Mouse (Mus musculus): ENCODE results near the gene Fscn3. TPM values are rescaled to one million over a fixed set of nuclear protein-coding genes. Genes with fewer than 3 reads are reported as not detected.

Fscn3 gene
- total and polyA plus RNA-seq, 2 experiments from 2014 or later, result not detected

DNA sequence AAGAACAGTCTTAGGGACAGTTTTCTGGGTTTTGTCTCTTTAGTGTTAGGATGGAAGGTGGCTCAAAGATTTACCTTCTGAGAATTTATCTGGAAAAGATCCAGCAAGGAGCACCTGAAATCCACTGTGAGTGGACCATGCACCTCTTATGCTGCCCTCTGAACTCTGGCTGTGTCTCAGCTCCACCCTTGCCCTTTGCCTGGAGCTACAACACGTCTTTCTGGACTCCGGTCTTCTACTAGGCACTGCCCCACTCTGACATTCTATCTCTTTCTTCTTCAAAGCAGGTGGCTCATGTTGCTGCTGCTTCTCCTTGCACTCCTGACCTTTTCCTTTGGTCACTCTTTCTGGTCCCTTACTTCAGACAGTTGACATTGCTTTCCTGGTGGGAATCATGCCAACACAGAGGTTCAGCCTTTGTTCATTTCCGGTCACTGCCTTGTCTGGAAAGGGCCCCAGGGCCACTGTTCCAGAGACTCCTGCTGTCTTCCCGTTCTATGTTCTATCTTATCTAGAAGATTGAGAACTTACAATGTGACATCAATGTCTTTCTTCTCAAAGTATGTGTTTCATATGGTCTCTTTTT is 42.5 kb downstream of the Fscn3 start:
- Histone ChIP-seq H3K9ac (replicated peaks; ENCODE audit: low read length) (no peak overlapping the region), H3K27ac (no peak overlapping the region), H3K4me2 (ENCODE audit: low read depth, low read length) (no peak overlapping the region), H3K4me3 (ENCODE audit: low read length) (no peak overlapping the region), H3K4me1 (ENCODE audit: insufficient read depth, low read length) (no peaks in the 10 kb centered on the region), H3K36me3 (ENCODE audit: insufficient read depth, low read length) (no peaks in the 10 kb centered on the region), H3K9me3 (ENCODE audit: low read length) (no peaks in the 10 kb centered on the region), H3K27me3 (ENCODE audit: insufficient read depth, low read length) (no peaks in the 10 kb centered on the region)
- ATAC-seq, result no peak
- no peak for TF ChIP-seq CTCF (IDR thresholded peaks at IDR 0.05; ENCODE audit: low read depth)
- 56% methylated on average over 4 of the region's 4 CpGs for WGBS
- DNase-seq (ENCODE audit: low spot score), result no peak

DNA sequence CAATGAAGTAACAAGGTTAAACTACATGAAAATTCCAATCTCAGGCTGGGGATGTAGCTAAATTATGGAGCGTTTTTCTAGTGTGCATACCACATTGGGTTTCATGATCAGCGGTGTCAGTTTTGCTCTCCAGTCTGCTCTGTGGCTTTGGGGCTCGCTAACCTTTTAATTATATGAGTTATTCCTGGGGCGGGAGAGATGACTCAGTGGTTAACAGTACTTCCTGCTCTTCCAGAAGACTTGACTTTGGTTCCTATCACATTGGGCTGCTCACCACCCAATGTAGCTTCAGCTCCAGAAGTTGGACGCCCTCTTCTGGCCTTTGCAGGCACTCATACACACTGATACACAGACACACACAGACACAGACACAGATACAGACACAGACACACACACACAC is 43.0 kb downstream of the Fscn3 start:
- Histone ChIP-seq H3K9me3 (ENCODE audit: low read length) (no peaks in the 10 kb centered on the region), H3K27ac (no peak overlapping the region), H3K9ac (replicated peaks; ENCODE audit: low read length) (no peak overlapping the region), H3K27me3 (ENCODE audit: insufficient read depth, low read length) (no peaks in the 10 kb centered on the region), H3K4me2 (ENCODE audit: low read depth, low read length) (no peak overlapping the region), H3K4me3 (ENCODE audit: low read length) (no peak overlapping the region), H3K4me1 (ENCODE audit: insufficient read depth, low read length) (no peaks in the 10 kb centered on the region), H3K36me3 (ENCODE audit: insufficient read depth, low read length) (no peaks in the 10 kb centered on the region)
- DNase-seq (ENCODE audit: low spot score) (no peak), ATAC-seq (no peak)
- no peak for TF ChIP-seq CTCF (IDR thresholded peaks at IDR 0.05; ENCODE audit: low read depth)
- 79% methylated on average over 5 of the region's 5 CpGs for WGBS

DNA sequence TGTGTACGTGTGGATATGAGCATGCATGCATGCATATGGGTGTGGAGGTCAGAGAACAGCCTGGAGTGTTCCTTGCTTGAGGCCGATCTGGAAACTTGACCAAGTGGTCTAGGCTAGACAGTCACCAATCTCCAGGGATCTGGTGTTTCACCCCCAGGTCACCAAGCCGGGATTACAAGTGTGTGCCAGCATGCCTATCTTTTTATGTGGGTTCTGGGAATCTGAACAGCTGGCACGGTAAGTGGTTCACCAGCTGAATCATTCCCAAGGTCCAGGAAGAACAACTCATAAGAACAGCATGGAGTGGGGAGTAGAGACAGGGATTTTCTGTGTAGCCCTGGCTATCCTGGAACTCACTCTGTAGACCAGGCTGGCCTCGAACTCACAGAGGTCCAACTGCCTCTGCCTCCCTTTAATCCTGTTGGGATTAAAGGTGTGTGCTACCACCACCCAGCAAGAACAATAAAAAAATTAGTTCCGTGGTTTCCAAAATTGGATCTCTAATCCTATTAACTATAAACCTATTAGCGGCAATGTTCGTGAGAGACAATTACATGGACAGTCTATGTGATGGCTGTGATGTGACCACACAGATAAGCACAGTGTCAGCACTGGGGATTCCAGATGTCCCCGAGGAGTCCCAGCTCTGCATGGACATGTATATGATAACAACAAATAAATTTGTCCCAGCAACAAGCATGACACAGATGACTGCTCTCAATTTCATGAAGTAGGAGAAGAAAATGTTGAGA is 43.9 kb downstream of the Fscn3 start:
- DNase-seq (ENCODE audit: low spot score) (no peak), ATAC-seq (no peak)
- no peak for TF ChIP-seq CTCF (IDR thresholded peaks at IDR 0.05; ENCODE audit: low read depth)
- H3K4me2 ChIP-seq (ENCODE audit: low read depth, low read length), result no peak overlapping the region
- H3K4me1 ChIP-seq (ENCODE audit: insufficient read depth, low read length), result no peaks in the 10 kb centered on the region
- H3K4me3 ChIP-seq (ENCODE audit: low read length), result no peak overlapping the region
- no peak overlapping the region for H3K9ac ChIP-seq (replicated peaks; ENCODE audit: low read length)
- H3K27me3 ChIP-seq (ENCODE audit: insufficient read depth, low read length), result no peaks in the 10 kb centered on the region
- H3K27ac ChIP-seq, result no peak overlapping the region
- no peaks in the 10 kb centered on the region for H3K36me3 ChIP-seq (ENCODE audit: insufficient read depth, low read length)
- no peaks in the 10 kb centered on the region for H3K9me3 ChIP-seq (ENCODE audit: low read length)
- WGBS, result 84% methylated on average over 9 of the region's 9 CpGs

DNA sequence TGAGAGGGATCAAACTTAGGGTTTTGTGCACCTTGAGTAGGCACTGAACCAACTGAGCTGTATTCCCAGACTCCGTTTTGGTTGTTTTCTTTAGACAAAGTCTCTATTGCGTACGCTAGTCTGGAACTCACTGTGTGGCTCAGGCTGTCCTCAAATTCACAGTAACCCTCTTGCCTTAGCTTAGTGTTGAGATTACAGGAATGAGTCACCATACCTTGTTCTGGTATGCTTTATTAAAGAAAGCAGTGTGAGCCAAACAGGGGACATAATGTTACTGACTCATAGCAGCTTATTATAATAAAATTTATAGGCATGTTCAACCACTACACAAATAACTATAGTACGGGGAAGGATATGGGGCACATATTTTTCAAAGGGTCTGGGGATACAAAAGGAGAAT is 46.6 kb downstream of the Fscn3 start:
- TF ChIP-seq CTCF (IDR thresholded peaks at IDR 0.05; ENCODE audit: low read depth), result no peak
- no peaks in the 10 kb centered on the region for H3K36me3 ChIP-seq (ENCODE audit: insufficient read depth, low read length)
- no peak for ATAC-seq
- no peak overlapping the region for H3K27ac ChIP-seq
- H3K4me2 ChIP-seq (ENCODE audit: low read depth, low read length), result no peak overlapping the region
- no peak for DNase-seq (ENCODE audit: low spot score)
- no peak overlapping the region for H3K9ac ChIP-seq (replicated peaks; ENCODE audit: low read length)
- 89% methylated on average over 4 of the region's 4 CpGs for WGBS
- no peaks in the 10 kb centered on the region for H3K9me3 ChIP-seq (ENCODE audit: low read length)
- no peaks in the 10 kb centered on the region for H3K4me1 ChIP-seq (ENCODE audit: insufficient read depth, low read length)
- no peak overlapping the region for H3K4me3 ChIP-seq (ENCODE audit: low read length)
- no peaks in the 10 kb centered on the region for H3K27me3 ChIP-seq (ENCODE audit: insufficient read depth, low read length)

DNA sequence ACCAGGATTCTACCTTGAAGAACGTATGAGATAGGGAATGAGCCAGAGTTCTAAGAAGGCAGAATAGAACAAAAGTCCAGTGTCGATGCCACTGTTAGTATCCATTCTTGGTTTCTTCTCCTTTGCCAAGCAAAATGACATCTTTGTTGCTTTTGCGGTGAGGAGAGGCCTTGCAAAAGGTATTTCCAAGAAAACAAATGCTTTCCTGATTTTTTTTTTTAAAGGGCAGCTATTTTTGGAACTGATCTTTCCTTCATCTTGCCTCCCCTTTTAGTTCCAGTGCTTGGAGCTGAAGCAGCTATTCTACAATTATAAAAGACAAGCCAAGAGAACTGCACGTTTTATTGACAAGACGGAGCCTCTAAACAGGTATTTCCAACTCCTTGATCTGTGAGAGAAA is 47.2 kb downstream of the Fscn3 start, which contains the start of gene Snd1:
Snd1 (plus strand) TSS at position 301 of the 400 bp plus-strand sequence.
- TF ChIP-seq CTCF (IDR thresholded peaks at IDR 0.05; ENCODE audit: low read depth), result no peak
- 83% methylated on average over 5 of the region's 5 CpGs for WGBS
- H3K4me1 ChIP-seq (ENCODE audit: insufficient read depth, low read length), result no peaks in the 10 kb centered on the region

DNA sequence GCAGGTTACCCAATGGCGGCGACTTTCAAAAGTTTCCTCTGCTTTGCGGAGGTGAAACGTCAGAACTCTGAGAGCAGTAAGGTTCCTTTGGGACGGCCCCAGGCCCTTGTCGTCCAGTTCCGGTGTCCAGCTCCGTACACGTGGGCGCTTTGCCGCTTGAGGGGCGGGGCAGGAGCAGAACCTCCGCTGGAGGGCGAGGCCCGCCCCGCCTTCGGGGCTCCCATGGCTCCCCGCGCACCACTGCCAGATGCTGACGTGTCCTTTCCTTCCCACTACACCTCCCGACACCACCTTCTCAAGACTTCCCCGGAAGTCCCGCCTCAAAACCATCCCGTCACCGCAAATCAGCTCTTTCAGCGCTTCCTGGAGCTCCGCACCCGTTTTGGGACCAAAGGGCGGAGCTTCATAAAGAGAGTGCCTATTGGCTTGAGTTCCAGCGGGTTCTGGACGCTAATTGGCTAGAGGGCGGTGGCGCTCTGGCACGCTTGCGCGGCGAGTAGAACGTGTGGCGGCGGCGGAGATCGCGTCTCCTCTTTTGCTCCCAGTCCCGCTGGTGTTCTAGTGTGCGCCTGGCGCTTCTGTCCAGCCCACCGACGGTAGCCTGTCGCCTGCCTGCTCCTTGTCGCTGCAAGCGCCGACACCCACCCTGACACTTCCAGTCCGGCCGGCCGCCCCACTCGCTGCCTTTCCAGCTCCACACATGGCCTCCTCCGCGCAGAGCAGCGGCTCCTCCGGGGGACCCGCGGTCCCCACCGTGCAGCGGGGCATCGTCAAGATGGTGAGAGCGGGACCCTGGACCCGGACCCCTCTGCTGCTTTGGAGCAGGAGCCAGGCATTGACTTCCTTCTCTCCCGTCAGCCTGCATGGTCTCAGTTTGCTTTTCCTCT is 52.5 kb downstream of the Fscn3 start:
- no peaks in the 10 kb centered on the region for H3K27me3 ChIP-seq (ENCODE audit: insufficient read depth, low read length)
- DNase-seq (ENCODE audit: low spot score) (peak; percentile 100), ATAC-seq (peak; percentile 99)
- WGBS, result under 1% methylated on average over 67 of the region's 68 CpGs
- peak; percentile 17; the same call in 1 of the 2 replicates for TF ChIP-seq CTCF (IDR thresholded peaks at IDR 0.05; ENCODE audit: low read depth)
- peaks cover 8% of the 10 kb centered on the region; the same call in 1 of the 2 replicates for H3K4me1 ChIP-seq (ENCODE audit: insufficient read depth, low read length)
- peak overlapping the region; percentile 92 for H3K4me2 ChIP-seq (ENCODE audit: low read depth, low read length)
- H3K27ac ChIP-seq, result peak overlapping the region; percentile 76
- no peaks in the 10 kb centered on the region for H3K9me3 ChIP-seq (ENCODE audit: low read length)
- H3K36me3 ChIP-seq (ENCODE audit: insufficient read depth, low read length), result no peaks in the 10 kb centered on the region
- H3K4me3 ChIP-seq (ENCODE audit: low read length), result peak overlapping the region; percentile 92
- H3K9ac ChIP-seq (replicated peaks; ENCODE audit: low read length), result peak overlapping the region; percentile 69

More for the DNA sequence above, 47.2 kb downstream of the Fscn3 start, which contains the start of gene Snd1:
- no peak within 1 kb of the TSS for H3K4me2 ChIP-seq (ENCODE audit: low read depth, low read length)
- no peak within 1 kb of the TSS for H3K9ac ChIP-seq (replicated peaks; ENCODE audit: low read length)
- no peak for ATAC-seq
- H3K4me3 ChIP-seq (ENCODE audit: low read length), result no peak within 1 kb of the TSS
- no peak for DNase-seq (ENCODE audit: low spot score)
- H3K36me3 ChIP-seq (ENCODE audit: insufficient read depth, low read length), result no peaks in the 10 kb centered on the region
- no peaks in the 10 kb centered on the region for H3K27me3 ChIP-seq (ENCODE audit: insufficient read depth, low read length)
- no peaks in the 10 kb centered on the region for H3K9me3 ChIP-seq (ENCODE audit: low read length)
- H3K27ac ChIP-seq, result no peak within 1 kb of the TSS
